9 mouse cellular contexts compared by ENCODE assay signal in genomic region chr4:102533183-102534048, GRCm38 (mm10).
DNase-seq lines count a peak whose midpoint lies in the region; ATAC-seq lines count a peak whose summit lies in the region.
"Had no signal": no experiment of that assay in that cellular context is flagged by ENCODE, and none has a peak within 500 bp of the region (broad histone marks: within the 10 kb centered on the region; RNA-seq: fewer than 3 reads in every experiment).

No protein-coding gene starts in this region.

- WGBS in midbrain, embryonic 15.5 days: 54% methylated on average over 8 of the region's 8 CpGs

- no peak overlapping the region for H3K4me3 ChIP-seq in midbrain, embryonic 15.5 days
- H3K4me3 ChIP-seq: limb, embryonic 12.5 days had no signal

- H3K4me2 ChIP-seq in midbrain, embryonic 15.5 days: no peak overlapping the region
- H3K4me2 ChIP-seq: limb, embryonic 12.5 days had no signal

- ATAC-seq in midbrain, embryonic 15.5 days (replicated peaks): no peak
- no peak for ATAC-seq in erythroid progenitor cell, adult 5-6 weeks (replicated peaks; ENCODE audit: low FRiP score, poor library complexity, severe bottlenecking)

- H3K36me3 ChIP-seq in midbrain, embryonic 15.5 days (replicated peaks): no peaks in the 10 kb centered on the region
- H3K36me3 ChIP-seq: limb, embryonic 12.5 days had no signal

- no peaks in the 10 kb centered on the region for H3K9me3 ChIP-seq in midbrain, embryonic 15.5 days
- H3K9me3 ChIP-seq: limb, embryonic 12.5 days had no signal

- peak; percentile 16 for DNase-seq in ovary, postnatal 36 days (ENCODE audit: low spot score)
- no peak for DNase-seq in ovary, postnatal 14 days (ENCODE audit: low spot score)
- peak; percentile 76 to 81 for DNase-seq in cerebellum, adult 18-20 months
- peak; percentile 85 to 86 for DNase-seq in heart, adult 18-20 months
- DNase-seq in kidney, postnatal 10 days: peak; percentile 60
- DNase-seq in testis, postnatal 10 days (ENCODE audit: low spot score): no peak

- peak overlapping the region; percentile 63 for H3K27ac ChIP-seq in midbrain, embryonic 15.5 days
- H3K27ac ChIP-seq: limb, embryonic 12.5 days had no signal

- H3K4me1 ChIP-seq in midbrain, embryonic 15.5 days: peaks cover 15% of the 10 kb centered on the region
- H3K4me1 ChIP-seq: limb, embryonic 12.5 days had no signal

- no peaks in the 10 kb centered on the region for H3K27me3 ChIP-seq in midbrain, embryonic 15.5 days (replicated peaks)
- H3K27me3 ChIP-seq: limb, embryonic 12.5 days had no signal

- H3K9ac ChIP-seq in midbrain, embryonic 15.5 days: no peak overlapping the region
- H3K9ac ChIP-seq: limb, embryonic 12.5 days had no signal

Comparison
In these comparisons a context has a peak if more than half of its experiments do, and no peak if none do; other contexts are left out.
1. DNase-seq: peak in ovary, postnatal 36 days (single experiment), cerebellum, adult 18-20 months (2 of 2), heart, adult 18-20 months (2 of 2) and kidney, postnatal 10 days (single experiment); none in ovary, postnatal 14 days (single experiment) and testis, postnatal 10 days (single experiment).